Mouse (Mus musculus) thymus, postnatal 36 days (tissue): ENCODE results near the gene Anks1.
A peak's percentile ranks its signal among the peaks of the same experiment; 100 is the strongest.

ENCODE experiments used
- DNase-seq, 2 experiments: peaks; one replicate each; pipeline ENCODE4 v3.0.0; 2022; ENCODE audit warnings: mixed read lengths in 2 of 2

The Anks1 gene

DNA sequence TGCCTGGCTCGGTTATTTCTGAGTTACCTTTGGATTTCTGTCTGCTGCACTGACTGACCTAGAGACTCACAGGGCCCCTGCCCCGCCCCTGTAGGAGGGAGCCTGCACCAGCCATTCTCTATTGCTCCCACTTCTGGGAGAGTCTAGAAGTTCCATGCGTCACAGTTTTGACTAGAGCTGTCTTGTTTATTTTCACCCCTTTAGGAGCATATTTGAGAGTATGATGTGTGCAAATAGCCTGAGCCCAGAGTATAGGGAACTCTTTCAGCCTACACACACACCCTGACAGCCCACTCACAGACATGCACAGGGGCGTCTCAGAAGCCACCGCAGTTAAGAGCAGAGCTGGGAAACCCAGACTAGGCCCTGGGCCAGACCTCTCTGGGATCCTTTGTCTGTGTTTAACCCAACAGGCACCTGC is 116.4 kb downstream of the Anks1 start:
- no peak for DNase-seq

DNA sequence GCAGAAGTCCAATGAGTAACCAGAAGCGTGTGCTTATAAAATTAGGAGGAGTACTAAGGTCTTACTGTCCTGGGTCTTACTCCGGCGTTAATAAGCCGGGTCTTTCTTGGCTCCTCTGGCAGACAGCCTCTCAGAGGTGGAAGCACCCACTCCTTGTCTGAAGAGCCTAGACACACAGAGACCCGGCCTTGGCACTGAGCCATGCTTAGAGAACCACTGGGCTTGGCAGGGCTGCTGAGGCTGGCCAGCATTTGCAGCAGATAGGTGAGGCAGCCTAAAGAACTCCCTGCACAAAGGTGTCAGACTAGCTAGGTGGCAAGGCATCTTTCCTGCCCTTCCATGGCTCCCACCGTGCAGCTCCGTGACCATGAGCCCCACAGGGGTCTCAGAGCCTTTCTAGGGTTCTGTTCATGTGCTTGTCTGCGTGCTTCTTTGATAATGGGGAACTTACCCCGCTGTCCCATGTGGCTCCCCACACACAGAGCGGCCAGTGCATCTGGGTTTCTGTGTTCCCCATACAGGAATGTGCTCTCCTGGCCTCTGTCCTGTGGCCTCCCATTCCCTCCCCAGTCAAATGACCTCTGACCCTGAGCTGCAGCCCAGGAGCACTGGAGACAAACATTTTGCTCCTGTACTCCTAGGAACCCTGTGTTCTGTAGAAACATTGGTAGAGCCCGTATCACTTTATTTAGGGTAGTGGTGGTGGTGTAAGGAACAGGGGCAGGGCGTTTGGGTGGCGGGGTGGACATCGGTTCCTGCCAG is 117.2 kb downstream of the Anks1 start:
- no peak for DNase-seq

DNA sequence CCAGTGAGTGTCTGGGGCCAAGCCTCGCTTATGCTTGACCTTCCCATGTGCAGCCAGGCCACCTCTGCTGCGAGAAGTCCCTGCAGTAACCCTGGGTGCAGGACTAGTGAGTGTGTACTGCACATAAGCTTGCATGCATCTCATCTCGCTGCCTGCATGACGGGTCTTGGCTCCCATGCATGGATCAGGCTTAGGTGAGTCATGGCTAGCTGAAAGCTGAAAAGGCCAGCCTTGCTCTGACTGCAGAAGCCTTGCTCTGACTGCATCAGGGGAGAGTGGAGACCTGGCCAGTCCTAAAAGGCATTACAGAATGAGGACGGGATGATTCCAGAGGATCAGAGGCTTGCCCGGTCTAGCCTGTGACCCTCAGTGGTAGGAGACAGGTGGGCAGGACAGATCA is 118.1 kb downstream of the Anks1 start:
- no peak for DNase-seq

DNA sequence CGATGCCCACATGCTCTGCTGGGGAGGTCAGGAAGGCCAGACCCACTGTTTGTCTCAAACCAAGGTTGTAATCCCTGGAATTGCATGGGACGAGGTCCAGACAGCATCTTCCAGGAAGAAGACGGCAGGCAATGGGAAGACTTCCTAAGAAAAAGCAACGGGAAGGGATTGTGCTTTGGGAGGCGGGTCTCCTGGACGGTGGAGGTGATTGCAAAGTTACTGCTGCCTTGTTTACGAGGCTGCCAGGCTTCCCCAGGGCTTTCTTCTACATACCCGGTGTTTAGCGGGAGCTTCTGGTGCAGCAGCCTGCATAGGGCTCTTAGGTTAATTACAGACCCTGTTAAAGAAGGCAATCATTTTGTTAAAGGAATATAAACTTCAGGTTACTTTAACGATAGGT is 119.1 kb downstream of the Anks1 start:
- DNase-seq, result no peak

DNA sequence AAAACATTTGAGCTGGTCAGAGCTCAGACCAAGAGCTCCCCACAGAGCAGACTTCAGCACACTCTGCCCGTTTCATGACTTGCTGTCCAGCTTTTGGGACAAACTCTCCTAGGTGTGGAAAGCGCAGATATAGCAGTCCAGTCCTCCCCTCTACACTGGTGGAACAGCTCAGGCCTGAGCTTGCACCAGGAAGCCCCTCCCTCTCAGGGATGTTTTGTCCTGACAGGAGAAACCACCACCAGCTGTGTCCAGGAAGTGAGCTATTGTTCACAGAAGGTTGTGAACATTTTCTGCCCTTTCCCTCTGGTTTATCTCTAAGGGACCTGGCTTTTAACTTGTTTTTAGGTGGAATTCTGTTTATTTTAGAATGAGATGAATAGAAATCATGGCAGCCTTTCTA is 120.2 kb downstream of the Anks1 start:
- no peak for DNase-seq

DNA sequence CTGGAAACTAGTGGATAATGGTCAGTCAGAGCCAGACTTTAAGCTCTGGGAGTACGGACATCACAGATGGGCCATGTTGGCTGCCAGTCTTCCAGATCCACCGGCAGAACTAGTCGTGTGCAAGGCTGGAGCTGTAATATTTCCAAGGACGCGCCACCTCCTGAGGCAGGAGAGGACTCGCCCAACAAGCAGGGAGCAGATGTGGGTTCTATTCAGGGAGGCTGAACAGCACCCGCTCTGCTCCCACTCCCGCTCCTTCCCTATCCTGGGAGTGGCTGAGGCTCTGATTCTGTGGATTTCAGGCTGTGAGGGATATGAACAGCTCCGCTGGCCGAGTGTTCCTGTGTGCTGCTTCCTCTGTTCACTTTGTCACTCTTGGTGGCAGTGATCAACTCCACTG is 121.3 kb downstream of the Anks1 start:
- no peak for DNase-seq

DNA sequence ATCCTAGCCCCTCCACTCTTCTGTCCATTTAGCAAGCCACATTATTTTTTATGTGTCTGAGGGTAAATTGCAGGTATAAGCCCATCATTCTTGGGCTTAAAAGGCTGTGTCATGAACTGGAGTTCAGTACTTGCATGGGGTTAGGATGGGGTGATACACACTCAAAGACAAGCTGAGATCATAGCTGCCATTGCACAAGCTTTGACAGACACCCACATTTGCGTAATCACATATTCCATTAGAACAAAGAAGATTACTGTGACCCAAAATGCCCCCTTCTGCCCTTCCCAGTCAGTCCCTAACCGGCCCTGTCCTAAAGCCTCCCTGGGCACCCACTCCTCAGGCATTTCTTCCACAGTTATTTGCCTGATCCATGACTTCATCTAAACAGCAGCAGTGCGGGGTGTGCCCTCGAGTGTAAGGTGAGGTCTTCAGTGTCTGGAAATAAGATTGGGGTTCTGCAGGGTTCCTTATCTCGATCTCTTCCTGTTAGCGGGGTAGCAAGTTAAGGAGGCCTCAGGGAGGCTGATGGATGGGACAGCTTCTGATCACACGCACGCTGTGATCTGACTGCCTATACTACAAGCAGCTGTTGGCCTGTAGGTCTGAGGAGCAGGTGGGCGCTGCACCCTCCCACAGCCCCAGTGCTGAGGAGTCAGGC is 122.3 kb downstream of the Anks1 start:
- DNase-seq, result no peak

DNA sequence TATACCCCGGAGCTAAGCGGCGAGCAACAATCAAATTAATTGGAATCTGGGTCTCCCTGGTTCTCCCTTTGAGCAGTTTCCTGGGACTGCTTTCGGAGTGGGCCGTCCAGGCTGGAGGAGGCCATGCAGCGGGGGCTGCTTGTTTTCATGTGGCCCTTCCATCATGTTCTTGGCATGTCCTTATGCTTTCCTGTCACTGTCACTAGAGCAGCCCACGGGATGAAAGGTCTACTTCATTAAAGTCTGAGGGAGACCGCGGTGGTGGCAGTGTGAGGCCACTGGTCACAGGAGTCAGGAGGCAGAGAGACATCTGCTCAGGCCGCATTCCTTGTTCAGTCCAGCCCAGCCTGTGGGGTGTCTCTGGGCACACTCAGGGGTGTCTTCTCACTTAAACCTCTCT is 123.1 kb downstream of the Anks1 start:
- DNase-seq, result no peak

DNA sequence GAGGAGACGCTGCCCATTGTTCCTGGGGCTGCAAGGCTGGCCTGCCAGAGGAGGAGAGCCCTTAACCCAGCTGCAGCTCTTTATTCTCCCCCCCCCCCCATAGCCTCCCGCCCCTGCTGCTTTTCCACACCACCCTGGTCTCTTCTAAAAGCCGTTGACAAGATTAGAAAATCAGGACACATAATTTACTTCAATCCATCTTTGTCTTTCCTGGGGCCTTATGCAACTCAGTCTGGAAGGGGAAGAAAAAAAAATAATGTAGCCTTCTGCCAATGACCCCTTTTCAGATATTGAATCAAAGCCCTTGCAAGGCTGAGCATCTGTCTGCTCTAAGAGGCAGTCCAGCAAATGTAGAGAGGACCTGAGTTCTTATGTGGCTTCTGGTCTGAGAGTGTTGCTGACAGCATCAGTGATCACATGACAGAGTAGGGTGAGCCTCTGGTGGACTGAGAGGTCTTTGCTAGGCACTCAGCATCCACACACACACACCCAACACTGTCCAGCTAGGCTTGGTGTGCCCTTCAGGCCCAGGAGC is 124.0 kb downstream of the Anks1 start:
- no peak for DNase-seq

DNA sequence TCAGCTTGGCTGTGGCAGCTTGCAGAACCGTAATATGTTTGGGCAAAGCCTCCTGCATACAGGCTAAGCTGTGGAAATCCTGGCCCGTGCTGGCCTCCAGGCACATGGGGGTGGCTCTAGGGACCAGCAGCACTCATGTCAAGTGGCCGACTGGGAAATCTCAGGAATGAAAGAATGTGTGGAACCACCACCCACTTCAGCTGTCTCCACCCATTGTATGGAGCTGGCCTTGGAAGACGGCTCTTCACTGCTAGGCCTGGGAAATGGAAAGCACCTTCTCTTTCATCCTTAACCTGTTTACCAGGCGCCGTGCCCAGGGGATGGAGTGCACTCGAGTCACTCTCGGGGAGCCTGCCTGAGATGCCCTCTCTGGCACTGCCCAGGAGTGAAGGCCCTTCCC is 125.9 kb downstream of the Anks1 start:
- DNase-seq, result no peak

DNA sequence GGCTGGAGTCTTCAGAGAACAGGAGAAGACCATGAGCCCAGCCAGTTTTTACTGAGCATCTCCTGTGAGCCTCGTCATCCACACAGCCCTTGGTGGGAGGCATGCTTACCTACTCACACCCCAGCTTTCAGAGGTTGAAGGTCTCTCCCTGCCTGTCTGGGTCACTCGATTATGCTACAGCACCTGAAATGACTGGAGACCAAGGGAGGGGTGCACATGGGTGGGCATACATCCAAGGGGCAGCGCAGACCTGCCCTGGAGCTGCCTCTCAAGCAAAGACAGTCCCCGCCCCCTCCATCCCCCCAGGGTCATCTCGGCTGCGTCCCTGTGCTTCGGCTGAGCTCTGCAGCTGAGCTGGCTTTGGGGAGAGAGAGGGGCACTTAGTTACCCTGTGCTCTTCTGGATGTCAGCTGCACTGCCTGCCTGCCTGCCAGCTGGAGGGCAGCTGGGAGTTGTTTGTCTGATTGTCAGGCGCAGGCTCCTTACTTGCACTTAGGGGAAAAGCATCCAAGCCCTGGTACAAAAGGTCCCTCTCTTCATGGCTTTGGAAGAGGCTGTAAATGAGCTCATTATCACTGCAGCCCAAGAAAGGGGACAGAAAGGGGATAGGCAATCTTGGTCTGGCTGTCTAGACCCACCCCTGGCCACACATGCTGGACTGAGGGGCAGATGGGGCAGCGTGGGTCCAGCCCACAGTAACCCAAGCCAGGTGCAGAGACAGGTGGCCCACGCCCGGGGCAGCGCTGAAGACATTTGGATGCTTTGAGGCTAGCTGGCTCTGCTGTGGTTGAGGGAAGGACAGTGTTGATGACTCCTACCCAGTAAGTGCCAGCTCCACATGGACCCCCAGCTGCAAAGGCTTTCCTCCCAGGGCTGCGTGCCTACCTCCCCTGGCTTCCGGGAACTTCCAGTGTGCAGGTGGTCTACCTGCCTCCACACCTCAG is 128.0 kb downstream of the Anks1 start:
- DNase-seq, result no peak

DNA sequence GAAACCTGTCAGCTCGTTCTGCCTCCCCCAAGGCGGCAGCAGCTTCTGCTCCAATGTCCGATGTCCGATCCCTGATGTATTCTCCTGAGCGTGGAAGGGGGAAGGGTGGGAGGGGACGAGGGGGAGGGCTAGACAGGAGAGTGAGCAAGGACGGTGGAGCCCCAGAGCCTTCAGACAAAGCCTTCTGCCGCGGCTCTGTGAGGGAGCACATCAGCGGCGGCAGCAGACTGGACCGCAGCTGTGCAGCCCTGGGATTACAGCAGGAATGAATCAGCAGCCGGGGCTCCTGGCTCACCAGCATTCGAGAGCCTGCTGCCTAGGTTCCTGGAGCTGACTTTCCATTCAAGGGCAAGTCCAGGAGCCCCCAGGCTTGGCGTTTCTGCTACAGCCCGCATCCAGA is 131.5 kb downstream of the Anks1 start:
- no peak for DNase-seq

DNA sequence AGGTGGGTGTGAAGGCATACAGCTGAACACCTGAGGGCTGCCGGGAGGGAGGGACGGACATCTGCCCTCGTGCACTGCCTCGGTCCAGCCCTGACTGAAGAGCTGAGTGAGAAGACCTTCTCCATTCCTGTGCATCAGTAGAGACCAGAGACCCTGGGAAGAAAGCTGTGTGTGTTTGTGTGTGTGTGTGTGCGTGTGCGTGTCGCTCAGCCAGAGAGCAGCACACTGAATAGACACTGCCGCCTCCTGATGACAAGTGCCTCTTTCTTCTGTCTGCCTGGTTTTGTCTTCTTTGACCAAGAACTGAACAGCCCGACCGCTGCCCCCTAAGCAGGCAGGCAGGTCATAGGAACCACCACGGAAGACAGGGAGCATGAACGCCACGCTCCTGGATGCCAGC is 132.2 kb downstream of the Anks1 start:
- DNase-seq, result no peak

DNA sequence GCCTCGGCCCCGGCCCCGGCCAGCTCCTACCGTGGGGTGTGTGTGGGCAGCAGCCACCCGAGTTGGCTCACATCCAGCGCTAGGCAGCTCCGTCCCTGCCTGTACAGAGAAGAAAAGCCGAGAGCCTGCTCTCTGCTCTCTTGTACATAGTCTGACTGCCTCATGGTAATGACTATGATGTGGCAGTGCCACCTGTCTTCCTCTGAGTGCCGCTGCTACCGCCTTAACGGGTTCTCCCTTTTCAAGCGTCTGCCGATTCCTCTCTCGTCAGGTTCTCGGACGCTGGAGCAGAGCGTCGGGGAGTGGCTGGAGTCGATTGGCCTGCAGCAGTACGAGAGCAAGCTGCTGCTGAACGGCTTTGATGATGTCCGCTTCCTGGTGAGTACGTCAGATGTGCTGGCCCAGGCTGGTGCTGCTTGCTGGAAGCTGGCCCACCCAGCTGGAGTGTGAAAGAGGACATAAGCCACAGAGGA is 133.2 kb downstream of the Anks1 start:
- no peak for DNase-seq

DNA sequence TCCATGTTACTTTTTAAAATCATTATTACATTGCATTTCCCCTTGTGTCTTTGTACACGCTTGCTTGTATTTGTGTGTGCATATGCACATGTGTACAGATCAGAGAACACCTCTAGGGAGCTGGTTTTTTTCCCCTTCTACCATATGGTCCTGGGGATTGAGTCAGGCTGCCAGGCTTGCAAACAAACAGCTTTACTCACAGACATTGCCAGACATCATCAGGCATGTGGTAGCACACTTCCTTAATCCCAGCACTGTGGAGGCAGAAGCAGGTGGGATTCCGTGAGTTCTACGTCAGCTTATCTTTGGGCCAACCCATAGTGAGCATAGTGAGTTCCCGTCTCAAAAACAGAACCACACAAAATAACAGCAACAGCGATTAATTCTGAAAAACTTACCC is 137.9 kb downstream of the Anks1 start:
- DNase-seq, result no peak

DNA sequence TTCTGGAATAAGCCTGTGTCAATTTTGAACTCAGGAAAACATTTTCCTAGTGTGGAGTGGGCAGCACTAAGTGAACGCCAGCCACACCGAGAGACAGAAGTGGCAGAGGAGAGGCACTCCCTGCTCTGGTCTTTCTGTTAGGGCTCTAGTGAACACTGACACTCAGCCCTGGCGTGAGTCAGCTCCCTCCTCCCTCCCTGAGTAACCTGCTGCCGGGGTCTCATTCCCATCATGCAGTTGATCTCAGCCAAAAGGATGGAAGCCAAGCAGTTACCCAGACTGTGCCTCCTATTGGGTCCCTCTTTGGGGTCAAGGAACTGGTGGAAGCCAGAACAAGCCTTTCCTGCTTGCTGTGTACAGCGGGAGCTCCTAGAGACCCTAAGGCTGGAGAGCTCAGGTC is 138.4 kb downstream of the Anks1 start:
- no peak for DNase-seq

DNA sequence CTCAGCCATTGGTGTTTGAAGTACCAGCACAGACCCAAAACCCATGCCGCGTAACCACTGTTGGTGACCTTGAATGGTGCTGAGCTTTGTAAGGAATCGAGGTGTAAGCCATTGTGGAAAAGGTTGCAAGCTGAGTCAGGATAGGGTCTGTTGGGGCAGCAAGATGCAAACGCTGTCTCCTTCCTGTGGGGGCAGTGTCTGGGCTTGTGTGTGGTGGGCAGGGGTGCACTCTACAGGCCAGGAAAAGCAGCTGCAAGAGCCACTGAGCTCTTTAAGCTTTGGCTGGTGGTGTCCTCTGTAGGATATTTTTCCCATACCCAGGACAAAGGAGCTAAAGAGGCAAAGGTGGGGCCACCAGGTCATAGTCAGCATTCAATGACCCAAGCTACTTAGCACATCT is 139.3 kb downstream of the Anks1 start:
- peak; percentile 40 to 55 for DNase-seq

DNA sequence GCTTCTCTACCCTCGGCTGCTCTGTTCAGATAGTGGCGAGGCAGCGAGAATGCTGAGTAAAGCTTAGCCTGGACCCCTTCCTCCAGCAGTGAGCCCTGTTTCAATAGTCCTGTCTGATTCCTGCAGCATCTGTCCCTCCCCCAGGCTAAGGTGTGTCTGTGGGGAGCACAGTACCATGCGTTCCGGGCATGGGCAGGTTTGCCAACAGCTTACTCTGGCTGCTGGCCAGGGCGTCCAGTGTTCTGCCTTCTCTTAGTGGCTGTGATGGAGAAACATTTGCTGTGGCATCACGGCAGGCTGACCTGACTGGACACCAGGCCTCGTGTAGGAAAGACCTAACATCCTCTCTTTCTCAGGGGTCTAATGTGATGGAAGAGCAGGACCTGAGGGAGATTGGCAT is 141.1 kb downstream of the Anks1 start:
- DNase-seq, result no peak

DNA sequence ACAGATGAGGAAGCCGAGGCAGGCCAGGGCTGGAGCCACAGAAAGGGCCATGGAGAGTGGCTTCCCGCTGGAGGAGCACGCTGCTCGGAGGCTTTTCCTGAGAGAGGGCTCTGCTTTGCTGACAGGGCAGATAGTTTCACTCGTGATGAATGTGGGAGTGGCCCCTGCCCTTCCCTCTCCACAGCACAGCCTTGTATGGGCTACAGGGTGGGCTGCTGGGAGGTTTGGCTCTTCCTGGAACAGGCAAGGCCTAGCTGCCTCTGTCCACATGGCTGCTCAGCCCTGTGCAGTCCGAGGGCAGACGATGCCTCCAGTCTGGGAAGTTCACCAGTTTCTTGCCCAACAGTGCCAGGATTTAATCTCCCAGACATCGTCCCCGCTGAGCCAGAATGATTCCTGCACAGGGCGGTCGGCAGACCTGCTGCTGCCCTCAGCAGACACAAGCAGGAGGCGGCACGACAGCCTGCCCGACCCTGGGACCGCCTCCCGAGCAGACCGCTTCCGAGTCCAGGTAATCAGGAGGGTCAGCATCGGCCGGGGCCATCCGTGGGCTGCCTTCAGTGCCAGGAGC is 143.3 kb downstream of the Anks1 start:
- DNase-seq, result no peak

DNA sequence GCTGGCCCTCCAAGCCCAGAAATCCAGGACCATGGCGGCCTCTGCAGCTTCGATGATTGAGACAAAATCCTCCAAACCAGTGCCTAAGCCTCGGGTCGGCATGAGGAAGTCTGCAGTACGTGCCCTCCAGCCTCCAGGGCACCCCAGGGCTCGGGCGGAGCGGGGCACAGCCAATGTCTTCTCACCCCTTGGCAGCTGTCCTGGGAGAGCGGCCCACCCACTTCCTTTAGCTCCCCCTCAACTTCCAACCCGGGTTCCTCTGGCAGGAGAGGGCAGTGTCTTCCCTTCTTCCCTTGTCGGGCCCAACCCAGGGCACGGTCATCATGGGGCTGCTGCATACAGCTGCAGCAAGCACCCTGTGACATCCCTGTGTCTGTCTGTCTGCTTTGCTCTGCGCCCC is 149.2 kb downstream of the Anks1 start:
- no peak for DNase-seq

DNA sequence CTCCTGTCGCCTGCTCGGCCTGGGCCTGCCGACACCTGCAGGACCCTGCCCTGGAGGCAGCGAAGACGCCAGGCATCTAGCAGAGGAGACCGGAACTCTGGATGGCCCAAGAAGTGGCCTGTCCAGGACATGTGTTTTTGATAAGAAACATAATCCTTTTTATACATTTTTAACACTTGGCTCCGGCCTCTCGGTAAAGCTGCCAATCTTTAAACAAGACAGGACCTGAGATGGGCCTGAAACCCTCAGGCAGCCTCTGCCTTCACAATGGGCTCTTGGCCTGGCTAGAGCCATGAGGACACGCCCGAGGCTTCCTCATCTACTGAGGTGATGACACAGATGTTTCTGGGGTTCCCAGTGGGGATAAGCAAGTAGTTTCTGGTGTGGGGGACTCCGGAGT is 151.6 kb downstream of the Anks1 start:
- DNase-seq, result no peak

DNA sequence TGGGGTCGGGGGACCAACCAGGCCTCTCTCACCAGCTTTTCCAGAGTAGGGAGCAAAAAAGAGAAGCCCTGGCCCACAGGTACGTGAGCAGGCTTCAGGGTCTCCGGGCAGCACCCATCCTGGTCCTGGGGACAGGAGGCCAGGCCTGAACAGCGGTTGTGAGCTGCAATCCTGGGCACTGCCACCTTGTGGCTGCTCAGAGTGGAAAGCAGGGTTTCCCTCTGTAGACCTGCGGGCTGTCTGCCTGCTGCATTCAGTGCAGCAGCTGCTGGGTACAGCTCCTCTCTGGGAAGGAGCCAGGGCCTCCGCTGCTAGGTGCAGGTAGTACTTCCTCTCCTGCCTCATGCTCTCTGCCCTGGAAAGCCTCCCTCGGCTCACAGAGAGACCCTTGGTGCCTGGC is 152.4 kb downstream of the Anks1 start:
- DNase-seq, result peak; percentile 25 to 30

DNA sequence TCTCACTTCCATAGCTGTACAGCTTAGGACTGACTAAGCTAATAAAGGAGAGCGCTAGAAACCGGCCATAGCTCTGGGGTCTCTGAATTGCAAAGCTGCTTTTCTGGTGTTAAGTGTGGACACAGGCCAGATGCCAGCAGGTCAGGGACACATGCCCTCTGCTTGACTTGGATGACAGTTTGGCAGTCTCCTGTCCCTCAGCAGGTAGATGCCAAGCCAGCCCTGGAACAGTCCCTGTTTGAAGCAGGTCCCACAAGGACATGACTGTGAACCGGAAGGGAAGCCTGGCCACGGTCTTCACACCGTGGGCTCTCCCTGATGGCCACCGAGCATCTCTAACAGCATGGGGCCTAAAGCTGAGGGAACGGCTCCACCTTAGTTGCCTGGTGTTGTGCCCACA is 153.6 kb downstream of the Anks1 start:
- no peak for DNase-seq
